Mouse (Mus musculus) spleen, postnatal 4 days (tissue): ENCODE measurements around the gene Aloxe3.

Experiments used
- DNase-seq, 2 experiments: peaks; one replicate each; pipeline ENCODE4 v3.0.0; 2022; ENCODE audit warnings: low spot score in 2 of 2

The Aloxe3 gene

DNA sequence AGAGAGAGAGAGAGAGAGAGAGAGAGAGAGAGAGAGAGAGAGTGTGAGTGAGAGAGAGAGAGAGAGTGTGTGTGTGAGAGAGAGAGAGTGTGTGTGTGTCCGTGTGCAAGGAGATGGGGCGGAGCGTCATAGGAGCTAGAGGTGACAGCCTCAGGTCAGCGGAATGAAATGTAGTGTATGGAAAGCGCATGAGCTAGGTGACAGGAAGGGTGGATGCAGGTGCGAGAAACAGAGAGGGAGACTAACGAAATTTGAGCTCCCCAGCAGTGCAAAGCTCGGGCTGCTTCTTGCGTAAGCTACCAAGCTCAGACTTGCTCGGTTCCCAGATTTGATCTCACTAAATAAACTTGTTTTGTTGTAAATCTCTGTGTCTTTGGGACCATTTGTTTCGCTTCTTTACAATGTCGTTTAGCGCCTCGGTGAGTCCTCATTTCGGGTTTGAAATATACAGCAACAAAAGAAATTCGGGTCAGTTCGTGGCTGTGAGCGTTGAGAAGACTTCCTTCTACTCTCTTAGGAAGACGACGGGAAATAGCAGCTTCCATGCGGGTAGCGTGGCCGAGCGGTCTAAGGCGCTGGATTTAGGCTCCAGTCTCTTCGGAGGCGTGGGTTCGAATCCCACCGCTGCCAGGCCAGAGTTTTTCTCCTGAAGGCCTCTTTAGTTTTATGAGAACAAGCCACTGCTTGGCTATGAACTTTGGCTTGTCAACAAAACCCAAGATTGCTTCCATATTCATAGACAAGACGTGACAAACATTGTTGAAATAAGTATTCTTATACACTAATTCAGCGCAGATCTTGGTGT, 1.8 kb upstream of the Aloxe3 start:
- peak; percentile 84 to 92 for DNase-seq

DNA sequence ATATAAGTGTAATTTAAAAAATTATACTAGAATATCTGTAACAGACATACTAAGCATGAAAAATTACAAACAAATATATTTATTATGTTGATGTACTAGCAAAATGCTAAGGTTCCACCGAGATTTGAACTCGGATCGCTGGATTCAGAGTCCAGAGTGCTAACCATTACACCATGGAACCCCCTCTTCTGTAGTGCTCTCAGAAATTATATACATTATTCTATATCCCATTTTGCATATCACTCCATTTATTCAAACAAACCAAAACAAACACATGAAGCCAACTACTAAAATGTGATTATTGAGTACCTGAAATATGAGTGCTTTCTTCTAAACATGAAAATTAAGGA, 1.2 kb upstream of the Aloxe3 start:
- peak; percentile 71 to 83 for DNase-seq

DNA sequence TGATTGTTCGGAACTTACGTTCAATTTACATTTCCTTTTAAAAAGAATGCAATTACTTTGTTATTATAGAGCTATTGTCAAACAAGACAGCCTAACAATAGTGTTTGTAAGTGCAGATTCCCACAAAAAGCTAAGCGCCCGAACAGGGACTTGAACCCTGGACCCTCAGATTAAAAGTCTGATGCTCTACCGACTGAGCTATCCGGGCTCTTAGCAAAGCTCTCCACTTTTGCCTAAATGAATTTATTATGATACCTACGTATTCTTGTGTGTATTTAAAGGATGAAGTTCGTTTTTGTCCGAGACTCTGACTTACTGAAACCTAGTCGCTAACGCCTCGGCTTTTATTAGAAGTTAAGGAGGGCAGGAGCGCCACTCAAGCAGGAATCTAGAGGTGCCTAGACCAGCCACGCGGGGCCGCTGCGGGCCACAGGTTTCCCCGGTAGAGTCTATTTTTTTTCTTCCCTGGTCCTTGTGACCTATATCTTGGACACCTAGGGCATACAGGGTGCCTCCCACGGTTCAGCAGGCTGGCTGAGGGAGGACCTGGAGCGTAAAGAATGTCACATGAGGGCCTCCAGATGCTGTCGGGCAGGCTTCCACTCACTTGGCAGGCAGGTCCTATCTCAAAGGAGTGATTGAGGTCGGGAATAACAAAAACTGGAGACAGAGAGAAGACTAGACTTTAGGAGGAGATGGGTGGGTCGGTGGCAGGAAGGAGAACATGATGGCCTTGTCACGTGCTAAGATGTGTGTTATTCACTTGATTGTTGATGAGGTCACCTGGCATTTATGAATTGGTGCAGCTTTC, 450 bp upstream of the Aloxe3 start:
- peak; percentile 76 to 84 for DNase-seq

DNA sequence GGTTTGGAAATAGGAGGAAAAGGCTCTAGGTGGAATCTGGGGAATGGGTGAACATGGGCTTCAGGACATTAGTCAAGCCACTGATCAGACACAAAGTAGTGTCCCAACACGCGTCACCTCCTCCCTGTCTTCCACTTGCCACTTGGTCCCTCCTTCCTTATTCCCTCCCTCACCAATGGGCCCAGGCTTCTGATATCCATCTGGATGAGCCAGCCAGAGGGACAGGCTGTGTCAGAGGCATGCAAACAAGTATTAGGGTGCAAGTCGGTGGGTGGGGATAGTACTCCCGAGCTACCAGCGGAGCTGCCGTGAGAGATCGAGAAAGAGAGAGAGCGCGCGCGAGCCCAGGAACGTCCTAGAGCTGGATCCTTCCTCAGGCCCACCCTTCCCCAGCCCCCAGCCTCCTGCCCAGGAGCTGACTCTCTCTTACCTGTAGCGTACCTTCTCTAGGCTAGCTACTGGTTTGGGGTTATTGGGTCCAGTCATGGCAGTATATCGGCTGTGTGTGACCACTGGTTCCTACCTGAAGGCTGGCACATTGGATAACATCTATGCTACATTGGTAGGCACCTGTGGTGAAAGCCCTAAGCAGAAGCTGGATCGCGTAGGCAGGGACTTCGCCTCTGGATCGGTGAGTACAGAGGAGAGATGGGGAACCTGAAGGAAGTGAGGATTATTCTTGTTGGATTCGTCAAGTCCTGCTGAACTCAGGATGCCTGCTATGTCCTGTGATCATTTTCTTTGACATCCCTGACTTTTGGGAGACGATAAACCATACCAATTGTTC, 416 bp downstream of the Aloxe3 start:
- no peak for DNase-seq

DNA sequence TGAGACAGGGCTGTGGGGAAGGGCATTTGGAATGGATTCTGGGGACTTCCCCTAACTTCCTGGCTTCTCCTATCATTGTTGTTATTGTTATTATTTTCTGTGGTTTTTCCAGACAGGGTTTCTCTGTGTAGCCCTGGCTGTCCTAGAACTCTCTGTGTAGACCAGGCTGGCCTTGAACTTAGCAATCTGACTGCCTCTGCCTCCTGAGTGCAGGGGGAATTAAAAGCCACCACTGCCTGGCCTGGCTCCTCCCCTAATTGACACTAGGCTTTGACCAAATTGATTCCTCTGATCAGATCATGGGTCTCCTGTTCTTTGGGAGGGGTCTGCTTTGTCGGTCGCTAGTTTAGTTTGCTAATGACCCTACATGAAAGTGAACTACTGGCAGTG, 1.0 kb downstream of the Aloxe3 start:
- no peak for DNase-seq

DNA sequence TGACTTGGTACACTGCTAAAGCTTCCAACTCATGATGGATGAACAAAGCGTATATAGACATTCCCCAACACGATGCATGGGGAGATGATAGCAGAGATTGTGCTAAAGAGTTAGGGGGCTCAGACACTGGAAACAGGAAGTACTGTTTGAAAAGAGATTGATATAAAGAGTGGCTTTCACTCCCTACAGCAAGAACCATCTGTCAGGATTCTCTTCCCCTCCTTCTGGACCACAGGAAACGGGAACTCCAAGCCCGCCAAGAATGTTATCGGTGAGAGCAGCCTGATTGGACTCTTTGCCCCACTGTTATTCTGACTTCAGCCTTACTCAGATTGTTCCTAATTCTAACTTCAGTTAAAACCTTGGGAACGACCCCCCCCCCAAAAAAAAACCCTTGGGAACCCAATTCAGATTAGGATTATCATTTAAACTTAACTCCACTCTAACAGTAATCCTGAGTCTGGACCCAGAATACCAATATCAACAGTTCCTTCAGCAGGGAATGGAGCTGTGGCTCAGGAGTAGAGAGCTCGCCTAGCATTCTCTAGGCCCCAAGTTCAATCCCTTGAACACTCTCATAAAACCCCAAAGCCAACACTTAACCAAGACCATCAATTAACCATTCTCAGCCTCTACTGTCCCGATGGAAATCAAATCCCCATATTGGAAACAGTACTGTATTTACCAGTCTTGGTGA, 2.9 kb downstream of the Aloxe3 start:
- no peak for DNase-seq

DNA sequence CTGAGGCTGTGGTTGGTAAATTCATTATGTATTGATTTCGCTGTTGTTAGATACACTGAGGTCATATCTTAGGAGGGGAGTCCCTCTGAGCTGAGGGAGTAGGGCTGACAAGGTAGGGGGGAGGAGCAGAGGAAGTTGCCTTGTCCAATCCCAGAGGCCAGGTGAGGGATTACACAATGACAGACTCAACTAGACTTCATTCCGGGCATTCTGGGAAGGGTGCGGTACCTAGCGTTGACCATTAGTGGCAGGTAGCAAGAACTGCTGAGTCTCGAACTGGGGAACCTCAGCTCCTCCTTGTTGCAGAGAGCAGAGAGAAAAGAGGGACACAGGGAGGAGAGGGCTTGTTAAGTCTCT, 7.8 kb downstream of the Aloxe3 start:
- DNase-seq = no peak

DNA sequence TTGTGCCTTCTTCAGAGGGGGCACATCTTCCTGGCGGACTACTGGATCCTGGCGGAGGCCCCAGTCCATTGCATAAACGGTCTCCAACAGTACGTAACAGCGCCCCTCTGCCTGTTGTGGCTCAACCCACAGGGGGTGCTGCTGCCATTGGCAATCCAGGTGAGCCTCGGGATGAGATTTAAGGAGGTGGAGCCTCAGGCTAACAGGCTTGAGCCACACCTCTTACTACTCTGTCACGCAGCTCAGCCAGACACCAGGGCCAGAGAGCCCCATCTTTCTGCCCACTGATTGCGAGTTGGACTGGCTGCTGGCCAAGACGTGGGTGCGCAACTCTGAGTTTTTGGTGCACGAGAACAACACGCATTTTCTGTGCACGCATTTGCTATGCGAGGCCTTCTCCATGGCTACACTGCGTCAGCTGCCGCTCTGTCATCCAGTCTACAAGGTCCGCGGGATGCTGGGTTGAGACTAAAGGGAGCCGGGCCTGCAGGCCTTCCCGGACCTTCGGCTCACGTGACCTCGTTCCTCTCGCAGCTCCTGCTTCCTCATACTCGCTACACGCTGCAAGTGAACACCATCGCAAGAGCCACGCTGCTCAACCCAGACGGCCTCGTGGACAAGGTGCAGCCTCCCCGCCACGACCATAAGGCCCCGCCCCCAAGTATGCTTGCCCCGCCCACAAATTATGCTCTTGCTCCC, 8.4 kb downstream of the Aloxe3 start:
- DNase-seq = peak in 1 of 2 experiments; percentile 43

DNA sequence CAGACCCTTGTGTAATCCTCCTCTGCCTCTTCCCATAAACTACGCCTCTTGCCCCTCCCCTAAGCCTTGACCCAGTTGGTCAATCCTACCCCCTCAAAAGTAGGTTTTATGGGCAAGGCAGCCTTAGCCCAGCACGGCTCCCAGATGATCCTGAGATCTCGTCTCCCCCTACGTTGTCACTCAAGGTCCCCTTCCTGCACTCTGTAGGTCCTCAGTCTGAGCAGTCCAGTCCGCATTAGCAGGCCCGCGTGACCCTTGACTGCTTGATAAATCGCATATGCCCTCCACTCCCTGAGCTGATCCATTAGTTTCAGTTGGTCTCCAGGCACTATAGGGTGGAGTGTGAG, 8.9 kb downstream of the Aloxe3 start:
- DNase-seq = no peak

DNA sequence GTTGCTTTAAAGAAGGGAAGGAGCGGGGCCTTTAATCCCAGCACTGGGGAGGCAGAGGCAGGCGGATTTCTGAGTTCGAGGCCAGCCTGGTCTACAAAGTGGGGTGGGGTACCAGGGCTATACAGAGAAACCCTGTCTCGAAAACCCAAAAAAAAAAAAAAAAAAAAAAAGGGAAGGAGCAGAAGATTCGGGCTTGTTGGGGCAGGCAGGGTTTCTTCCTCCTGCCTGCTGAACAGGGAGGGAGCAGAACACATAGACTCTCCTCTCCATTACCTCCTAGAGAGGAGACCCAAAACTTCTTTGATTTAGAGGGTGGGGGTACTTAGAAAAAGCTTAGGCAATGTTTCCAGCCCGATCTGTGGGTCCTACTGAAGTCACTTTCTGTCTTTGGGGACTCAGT, 9.7 kb downstream of the Aloxe3 start:
- no peak for DNase-seq

DNA sequence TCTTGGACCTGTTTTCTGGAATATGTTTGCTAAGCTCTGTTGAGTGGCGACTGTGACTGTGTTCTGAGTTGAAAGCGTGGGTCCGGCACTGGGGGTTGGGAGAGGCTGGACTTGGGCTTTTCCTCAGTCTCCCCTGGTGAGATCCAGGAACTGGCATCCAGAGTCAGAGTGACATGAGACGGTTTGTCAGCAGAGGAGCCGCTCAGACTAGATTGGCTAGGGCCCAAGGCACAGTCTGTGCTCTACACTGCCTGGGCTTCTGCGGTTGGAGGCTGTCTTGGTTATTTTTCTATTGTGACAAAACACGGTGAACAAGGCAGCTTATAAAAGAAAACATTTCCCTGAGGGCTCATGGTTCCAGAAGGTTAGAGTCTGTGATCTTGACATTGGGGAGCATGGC, 21.9 kb downstream of the Aloxe3 start:
- no peak for DNase-seq

DNA sequence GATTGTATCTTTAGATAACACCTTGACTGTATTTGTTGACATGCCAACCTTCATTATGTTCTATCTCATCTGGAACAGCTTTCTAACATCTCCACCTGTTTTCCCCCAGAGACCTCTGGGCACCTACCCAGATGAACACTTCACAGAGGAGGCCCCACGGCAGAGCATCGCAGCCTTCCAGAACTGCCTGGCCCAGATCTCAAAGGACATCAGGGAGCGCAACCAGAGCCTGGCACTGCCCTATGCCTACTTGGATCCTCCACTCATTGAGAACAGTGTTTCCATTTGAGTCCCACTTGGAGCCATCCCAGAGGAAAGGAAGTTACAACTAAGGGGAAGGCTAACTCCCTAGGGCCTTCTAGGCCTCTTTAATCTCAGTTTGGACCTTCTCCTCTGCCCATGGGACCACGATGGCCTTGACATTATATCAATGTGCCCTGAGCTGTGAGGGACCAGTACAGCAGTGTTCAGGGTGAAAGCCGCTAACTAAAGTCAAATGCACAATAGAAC, 22.8 kb downstream of the Aloxe3 start:
- DNase-seq = no peak

DNA sequence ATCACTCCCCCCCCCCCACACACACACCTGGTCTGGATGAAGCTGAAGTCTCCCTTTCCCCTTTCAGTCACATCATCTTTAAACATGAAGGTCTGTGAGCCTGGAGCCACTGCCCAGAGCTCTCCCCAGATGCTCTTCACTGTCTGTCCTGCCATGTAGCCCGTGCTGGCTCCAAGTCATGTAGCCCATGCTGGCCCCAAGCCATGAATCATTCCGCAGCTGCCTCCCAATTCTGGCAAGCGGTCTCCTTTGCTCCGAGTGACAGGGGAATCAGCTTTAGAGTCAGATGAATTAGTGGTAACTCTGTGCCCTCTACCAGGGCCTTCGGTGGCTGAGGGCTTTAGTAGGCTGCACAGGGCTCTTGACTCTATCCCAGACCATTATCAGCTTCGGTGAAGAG, 24.0 kb downstream of the Aloxe3 start:
- DNase-seq = no peak

DNA sequence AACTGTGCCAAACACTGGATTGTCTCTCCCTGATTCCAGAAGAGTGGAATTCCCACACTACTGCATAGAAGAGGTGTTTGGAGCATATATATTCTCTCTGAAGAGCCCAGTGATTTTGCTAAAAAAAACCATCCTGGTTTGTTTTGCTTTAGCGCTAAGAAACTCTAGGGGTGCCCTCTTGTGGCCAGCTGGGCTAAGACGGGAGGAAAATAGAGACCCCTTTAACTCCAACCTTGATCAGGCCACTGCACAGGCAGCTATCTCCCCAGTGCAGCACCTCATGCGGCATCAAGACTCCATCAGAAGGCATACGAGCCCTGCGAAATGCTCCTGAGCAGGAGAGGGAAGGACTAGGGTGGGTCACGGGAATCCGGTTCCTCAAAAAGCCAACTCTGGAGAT, 24.7 kb downstream of the Aloxe3 start:
- DNase-seq = peak; percentile 59 to 79

DNA sequence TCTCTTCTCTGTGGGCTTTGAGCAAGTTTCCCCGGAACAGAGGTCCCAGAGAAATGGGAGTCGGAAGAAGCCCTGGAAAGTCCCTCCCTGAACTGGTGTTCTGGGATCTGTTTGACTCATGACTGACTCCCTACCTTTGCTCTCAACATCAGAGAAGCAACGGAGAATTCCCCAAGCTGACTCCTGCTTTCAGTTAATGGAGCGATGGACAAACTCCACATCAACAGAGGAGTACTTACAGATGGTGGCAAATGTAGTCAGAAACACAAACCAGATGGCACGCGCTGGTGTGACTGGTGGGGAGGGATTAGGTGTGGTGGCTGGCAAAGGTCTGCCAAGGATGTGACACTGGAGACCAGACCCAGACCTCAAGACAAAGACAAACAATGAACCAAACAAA, 25.3 kb downstream of the Aloxe3 start:
- no peak for DNase-seq

DNA sequence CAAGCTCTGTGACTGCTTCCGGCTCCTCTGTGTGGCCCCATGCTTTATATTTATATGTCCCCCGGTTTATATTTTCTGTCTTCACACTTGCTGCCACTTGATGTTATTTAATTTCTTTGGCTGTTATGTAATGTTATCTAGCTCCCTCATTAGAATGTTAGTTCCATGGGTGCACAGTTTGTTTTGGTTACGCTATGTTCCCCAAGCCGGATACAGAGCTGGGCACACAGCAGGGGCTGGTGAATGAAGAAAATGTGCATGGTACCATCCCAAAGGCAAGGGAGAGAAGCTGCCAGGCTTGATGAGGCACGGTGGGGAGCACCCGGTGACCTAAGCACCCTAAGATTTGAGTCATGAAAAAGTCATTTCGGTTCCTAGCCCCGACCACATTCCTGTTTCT, 28.1 kb downstream of the Aloxe3 start:
- DNase-seq = no peak

DNA sequence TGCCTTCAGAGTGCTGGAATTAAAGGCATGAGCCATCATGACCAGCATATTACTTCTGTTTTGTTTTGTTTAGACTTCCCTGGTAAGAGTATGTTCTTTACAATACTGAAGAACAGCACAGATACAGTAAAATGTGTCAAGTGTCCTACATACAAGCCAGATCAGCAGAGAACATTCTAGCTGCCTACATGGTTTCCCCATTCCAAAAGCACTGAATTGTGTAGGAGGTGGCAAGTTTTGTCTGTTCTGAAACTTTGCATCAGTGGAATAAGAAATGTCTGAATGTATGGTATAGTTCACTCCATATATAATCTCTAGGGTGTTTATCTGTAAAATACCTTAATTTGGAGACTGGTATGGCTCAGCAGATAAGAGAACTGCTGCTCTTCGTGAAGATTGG, 29.7 kb downstream of the Aloxe3 start:
- no peak for DNase-seq

DNA sequence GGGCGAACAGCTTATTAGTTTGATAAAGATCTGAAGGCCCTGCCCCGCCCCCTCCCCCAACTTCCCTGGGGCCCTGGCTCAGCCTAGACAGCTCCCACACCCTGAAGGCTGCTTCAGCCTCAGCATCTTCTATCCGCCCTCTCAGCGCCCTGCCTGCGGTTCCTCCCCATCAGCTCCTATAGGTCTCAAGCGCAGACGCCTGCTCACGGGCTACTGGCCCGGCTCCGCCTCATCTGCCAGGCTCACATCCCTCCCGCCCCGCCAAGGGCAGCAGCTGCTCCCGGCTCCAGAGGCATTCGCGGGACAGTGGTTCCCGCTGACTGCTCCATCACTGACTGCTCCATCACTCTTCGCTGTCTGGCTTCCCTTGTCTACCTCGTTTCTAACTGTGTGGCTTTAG, 31.1 kb downstream of the Aloxe3 start, which contains the start of gene Alox12b:
TSS of gene Alox12b (plus strand) at position 190 of the 400 bp plus-strand sequence.
- no peak for DNase-seq

DNA sequence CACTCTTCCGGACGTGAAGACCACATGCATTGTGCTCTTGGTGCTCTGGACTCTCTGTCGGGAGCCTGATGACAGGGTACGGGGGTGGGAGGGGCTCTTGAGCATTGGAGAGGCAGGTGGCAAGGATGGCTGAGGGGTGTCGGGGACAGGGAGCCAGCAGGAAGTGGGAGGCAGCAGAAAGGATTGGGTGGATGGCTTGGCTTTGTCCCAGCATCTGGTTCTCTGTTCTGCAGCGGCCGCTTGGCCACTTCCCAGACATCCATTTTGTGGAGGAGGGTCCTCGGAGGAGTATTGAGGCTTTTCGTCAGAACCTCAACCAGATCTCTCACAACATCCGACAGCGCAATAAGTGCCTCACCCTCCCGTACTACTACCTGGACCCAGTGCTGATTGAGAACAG, 43.6 kb downstream of the Aloxe3 start:
- no peak for DNase-seq

DNA sequence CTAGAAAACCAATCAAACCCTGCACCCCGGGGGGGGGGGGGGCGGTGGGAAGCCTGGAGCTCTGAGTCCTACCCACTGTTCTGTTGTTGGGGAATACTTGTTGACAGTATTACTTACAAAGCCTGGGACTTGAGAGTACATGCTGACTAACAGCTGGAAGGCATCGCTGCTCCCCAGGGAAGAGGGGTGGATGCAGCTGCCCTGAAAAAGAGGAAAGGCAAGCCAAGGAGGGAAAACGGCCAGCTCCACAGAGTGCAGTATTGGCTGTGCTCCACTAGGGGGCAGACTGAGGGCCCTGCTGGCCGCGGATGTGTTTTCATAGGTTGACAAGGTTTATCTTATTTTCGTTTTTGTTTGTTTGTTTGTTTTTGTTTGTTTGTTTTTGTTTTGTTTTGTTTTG, 45.9 kb downstream of the Aloxe3 start:
- peak; percentile 32 to 76 for DNase-seq

DNA sequence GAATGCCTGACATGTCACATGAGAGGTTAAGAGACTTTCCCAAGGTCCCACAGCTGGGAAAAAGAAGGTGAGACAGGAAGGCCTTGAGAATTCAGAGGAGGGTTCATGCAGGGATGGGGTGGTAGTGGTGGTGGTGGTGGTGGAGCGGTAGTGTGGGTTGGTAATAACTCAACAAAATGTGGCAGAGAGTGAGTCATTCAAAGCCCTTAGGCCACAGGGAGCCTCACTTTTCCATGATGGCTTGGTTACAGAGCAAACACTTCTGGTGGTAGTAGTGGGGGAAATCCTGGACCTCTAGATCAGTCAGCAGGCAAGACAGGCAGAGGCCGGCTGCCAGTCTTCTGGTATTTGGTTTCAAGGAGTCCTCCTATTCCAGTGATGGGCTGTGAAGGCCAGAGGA, 46.9 kb downstream of the Aloxe3 start:
- DNase-seq = no peak
